ENCODE assay signal across 8 mouse cellular contexts in genomic region chr10:36974676-36975520, GRCm38 (mm10). TPM values are rescaled to one million over a fixed set of nuclear protein-coding genes. Genes with fewer than 3 reads are reported as not detected.
DNase-seq lines count a peak whose midpoint lies in the region; ATAC-seq and TF ChIP-seq lines count a peak whose summit lies in the region.

No protein-coding gene starts in this region.

- WGBS in forebrain, embryonic 10.5 days: under 1% methylated on average over 59 of the region's 63 CpGs
- under 1% methylated on average over 59 of the region's 63 CpGs for WGBS in lung, embryonic 14.5 days
- WGBS in neural tube, embryonic 15.5 days: 0% methylated on average over 52 of the region's 63 CpGs

- H3K36me3 ChIP-seq in forebrain, embryonic 10.5 days (replicated peaks): peaks cover 41% of the 10 kb centered on the region
- no peaks in the 10 kb centered on the region for H3K36me3 ChIP-seq in lung, embryonic 14.5 days (ENCODE audit: insufficient read depth)
- no peaks in the 10 kb centered on the region for H3K36me3 ChIP-seq in neural tube, embryonic 15.5 days

- peaks cover 36% of the 10 kb centered on the region for H3K9me3 ChIP-seq in forebrain, embryonic 10.5 days
- H3K9me3 ChIP-seq in lung, embryonic 14.5 days (ENCODE audit: low read depth, low read length): no peaks in the 10 kb centered on the region
- no peaks in the 10 kb centered on the region for H3K9me3 ChIP-seq in neural tube, embryonic 15.5 days (replicated peaks)

- ATAC-seq in lung, embryonic 14.5 days (ENCODE audit: insufficient read depth): peak; percentile 83
- peak; percentile 72 for ATAC-seq in neural tube, embryonic 15.5 days (ENCODE audit: low FRiP score)

- peaks cover 16% of the 10 kb centered on the region for H3K4me1 ChIP-seq in forebrain, embryonic 10.5 days
- 0 out of 2 replicates have a peak, but pooled peaks cover 2% of the 10 kb centered on the region for H3K4me1 ChIP-seq in lung, embryonic 14.5 days (ENCODE audit: insufficient read depth)
- peaks cover 33% of the 10 kb centered on the region for H3K4me1 ChIP-seq in neural tube, embryonic 15.5 days

- H3K9ac ChIP-seq in lung, embryonic 14.5 days: peak overlapping the region; percentile 99
- peak overlapping the region; percentile 99 for H3K9ac ChIP-seq in neural tube, embryonic 15.5 days (replicated peaks)

- no peak for TF ChIP-seq CTCF in lung, embryonic 14.5 days (IDR thresholded peaks at IDR 0.05; ENCODE audit: low read depth)

- H3K4me3 ChIP-seq in forebrain, embryonic 10.5 days: peak overlapping the region; percentile 94
- peak overlapping the region; percentile 92 for H3K4me3 ChIP-seq in lung, embryonic 14.5 days (ENCODE audit: low read depth, low read length)
- peak overlapping the region; percentile 96 for H3K4me3 ChIP-seq in neural tube, embryonic 15.5 days (replicated peaks)

- H3K4me2 ChIP-seq in lung, embryonic 14.5 days: peak overlapping the region; percentile 70
- H3K4me2 ChIP-seq in neural tube, embryonic 15.5 days: peak overlapping the region; percentile 85

- peak overlapping the region; percentile 99 for H3K27ac ChIP-seq in forebrain, embryonic 10.5 days
- H3K27ac ChIP-seq in lung, embryonic 14.5 days (ENCODE audit: low read depth): peak overlapping the region; percentile 98
- H3K27ac ChIP-seq in neural tube, embryonic 15.5 days (replicated peaks): peak overlapping the region; percentile 99

- peak; percentile 58 for DNase-seq in 416B (ENCODE audit: low read depth)
- peak; percentile 59 to 64 for DNase-seq in adrenal gland, adult 18-20 months (ENCODE audit: low spot score in 2 of 2)
- DNase-seq in forebrain, embryonic 10.5 days (ENCODE audit: extremely low spot score, low spot score): peak; percentile 77
- DNase-seq in heart, postnatal 4 days: peak; percentile 75
- peak; percentile 45 to 62 for DNase-seq in layer of hippocampus, adult 8-10 months (ENCODE audit: low spot score in 2 of 2)
- peak; percentile 77 for DNase-seq in lung, embryonic 14.5 days
- peak; percentile 60 to 65 for DNase-seq in thymus, postnatal 10 days (ENCODE audit: low spot score in 2 of 2)

- H3K27me3 ChIP-seq in forebrain, embryonic 10.5 days (ENCODE audit: poor library complexity, severe bottlenecking): peaks cover 11% of the 10 kb centered on the region
- no peaks in the 10 kb centered on the region for H3K27me3 ChIP-seq in lung, embryonic 14.5 days (ENCODE audit: insufficient read depth, low read length)
- no peaks in the 10 kb centered on the region for H3K27me3 ChIP-seq in neural tube, embryonic 15.5 days (replicated peaks)

RNA-seq across cellular contexts. Expression of gene Hdac2, which starts 0.6 kb away (rescaled TPM):
- total RNA-seq in adrenal gland, adult 18-20 months (2021): 10 to 100 TPM; 66.2 to 82.4 TPM
- 309 and 315 TPM in 2 replicates for polyA plus RNA-seq in forebrain, embryonic 10.5 days (2016; fragmentation: Nextera tagmentation; extraction: Ambion mirVana)
- 100 to 1,000 TPM; 100 to 104 TPM for total RNA-seq in heart, postnatal 4 days (2021)
- total RNA-seq in layer of hippocampus, adult 8-10 months (2022): 10 to 100 TPM; 76.0 to 86.9 (median 83.1) TPM
- 254 and 259 TPM in 2 replicates for polyA plus RNA-seq in lung, embryonic 14.5 days (2014; fragmentation: Nextera tagmentation; extraction: Ambion mirVana)
- 303 and 317 TPM in 2 replicates for polyA plus RNA-seq in neural tube, embryonic 15.5 days (2015; fragmentation: Nextera tagmentation; extraction: Ambion mirVana)

Comparison
In these comparisons a context has a peak if more than half of its experiments do, and no peak if none do; other contexts are left out.
1. Peak in every context shown above with its lines: DNase-seq, ATAC-seq, H3K4me3 ChIP-seq and H3K27ac ChIP-seq.